10 mouse cellular contexts compared by ENCODE assay signal in the genomic region with DNA sequence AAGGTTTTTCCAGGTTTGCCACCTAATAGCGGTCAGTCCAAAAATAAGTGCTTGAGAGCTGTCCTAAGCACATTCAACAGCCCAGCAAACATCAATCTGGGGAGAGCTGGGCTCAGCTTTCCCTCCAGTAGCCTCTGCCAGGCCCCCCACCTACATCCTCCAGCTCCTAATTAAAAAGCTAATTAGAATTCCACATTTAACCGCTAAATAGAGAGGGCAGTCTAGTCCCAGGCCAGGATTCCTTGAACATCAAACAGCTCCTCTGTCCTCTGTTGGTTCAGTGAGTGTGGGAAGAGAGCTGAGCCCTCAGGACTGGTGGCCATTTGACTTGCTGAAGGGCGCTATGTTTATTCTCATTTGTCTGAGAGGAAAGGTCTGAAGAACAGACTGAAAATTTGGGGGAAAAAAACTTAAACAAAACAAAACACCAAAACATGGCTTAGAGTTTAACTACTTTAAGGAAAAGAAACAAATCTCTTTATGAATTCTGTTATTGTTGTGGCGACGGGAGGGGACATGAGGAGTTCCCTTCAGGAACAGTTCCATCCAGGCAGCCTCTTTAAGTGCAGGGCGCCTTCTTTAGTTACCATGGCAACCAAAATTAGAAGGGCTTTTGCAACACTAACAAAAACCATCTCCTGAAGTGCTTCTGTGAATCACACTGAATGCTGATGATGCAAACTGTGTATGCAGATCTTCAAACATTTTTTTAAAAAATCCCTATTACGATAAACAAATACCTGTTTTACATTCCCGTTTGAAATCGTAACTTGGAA. TPM values are rescaled to one million over a fixed set of nuclear protein-coding genes. Genes with fewer than 3 reads are reported as not detected.
DNase-seq lines count a peak whose midpoint lies in the region; ATAC-seq lines count a peak whose summit lies in the region.
"Had no signal": no experiment of that assay in that cellular context is flagged by ENCODE, and none has a peak within 500 bp of the region (broad histone marks: within the 10 kb centered on the region; RNA-seq: fewer than 3 reads in every experiment).

No protein-coding gene starts in this region.

- WGBS in forebrain, embryonic 11.5 days: 35% methylated on average over 9 of the region's 9 CpGs
- WGBS in kidney, embryonic 16.5 days: 62% methylated on average over 9 of the region's 9 CpGs
- 65% methylated on average over 9 of the region's 9 CpGs for WGBS in liver, embryonic 12.5 days (ENCODE audit: insufficient replicate concordance)

- no peaks in the 10 kb centered on the region for H3K36me3 ChIP-seq in forebrain, embryonic 11.5 days (ENCODE audit: control insufficient read depth, insufficient read depth, low read length)
- H3K36me3 ChIP-seq in kidney, embryonic 16.5 days (ENCODE audit: insufficient read depth, low read length): no peaks in the 10 kb centered on the region
- H3K36me3 ChIP-seq in liver, embryonic 12.5 days: no peaks in the 10 kb centered on the region
- H3K36me3 ChIP-seq: intestine, embryonic 15.5 days had no signal

- DNase-seq in cerebellum, postnatal 14 days: peak; percentile 32 to 49
- DNase-seq in cerebellum, postnatal 4 days (ENCODE audit: low spot score in 2 of 2): no peak
- peak; percentile 18 for DNase-seq in ES-CJ7 (ENCODE audit: low read depth, low spot score)
- DNase-seq in forebrain, embryonic 11.5 days (ENCODE audit: low spot score): peak; percentile 56
- peak; percentile 42 to 52 for DNase-seq in left cerebral cortex, adult 9 months (ENCODE audit: low spot score in 2 of 2)
- DNase-seq in ovary, postnatal 36 days (ENCODE audit: low spot score): no peak
- DNase-seq: thymus, adult 18-20 months had no signal

- H3K4me2 ChIP-seq in forebrain, embryonic 11.5 days (ENCODE audit: low read depth, low read length, severe bottlenecking): peak overlapping the region; percentile 85; the same call in 1 of the 2 replicates
- H3K4me2 ChIP-seq in kidney, embryonic 16.5 days (replicated peaks; ENCODE audit: low read depth, low read length): no peak overlapping the region
- no peak overlapping the region for H3K4me2 ChIP-seq in liver, embryonic 12.5 days

- H3K27me3 ChIP-seq in forebrain, embryonic 11.5 days (ENCODE audit: control insufficient read depth, insufficient read depth, low read length): no peaks in the 10 kb centered on the region
- H3K27me3 ChIP-seq in kidney, embryonic 16.5 days (ENCODE audit: insufficient read depth, low read length): no peaks in the 10 kb centered on the region
- peaks cover 33% of the 10 kb centered on the region for H3K27me3 ChIP-seq in liver, embryonic 12.5 days (replicated peaks)
- H3K27me3 ChIP-seq: intestine, embryonic 15.5 days had no signal

- ATAC-seq in forebrain, embryonic 11.5 days (replicated peaks; ENCODE audit: low FRiP score): peak; percentile 69
- no peak for ATAC-seq in kidney, embryonic 16.5 days (ENCODE audit: low FRiP score, low TSS enrichment)
- no peak for ATAC-seq in liver, embryonic 12.5 days
- ATAC-seq: intestine, embryonic 15.5 days had no signal

- no peak overlapping the region for H3K9ac ChIP-seq in forebrain, embryonic 11.5 days (ENCODE audit: low read length)
- H3K9ac ChIP-seq in kidney, embryonic 16.5 days (replicated peaks; ENCODE audit: low read length): no peak overlapping the region
- H3K9ac ChIP-seq in liver, embryonic 12.5 days: no peak overlapping the region
- H3K9ac ChIP-seq: intestine, embryonic 15.5 days had no signal

- peak overlapping the region; percentile 9; the same call in 1 of the 2 replicates for H3K27ac ChIP-seq in forebrain, embryonic 11.5 days (ENCODE audit: low read depth, low read length)
- H3K27ac ChIP-seq in kidney, embryonic 16.5 days (ENCODE audit: low read length): no peak overlapping the region
- no peak overlapping the region for H3K27ac ChIP-seq in liver, embryonic 12.5 days
- H3K27ac ChIP-seq: intestine, embryonic 15.5 days had no signal

- no peaks in the 10 kb centered on the region for H3K9me3 ChIP-seq in forebrain, embryonic 11.5 days (ENCODE audit: control insufficient read depth, low read length)
- no peaks in the 10 kb centered on the region for H3K9me3 ChIP-seq in kidney, embryonic 16.5 days (ENCODE audit: low read length)
- H3K9me3 ChIP-seq in liver, embryonic 12.5 days (replicated peaks): no peaks in the 10 kb centered on the region
- H3K9me3 ChIP-seq: intestine, embryonic 15.5 days had no signal

- H3K4me3 ChIP-seq in forebrain, embryonic 11.5 days (ENCODE audit: low read depth, low read length): no peak overlapping the region; the same call in 1 of the 2 replicates
- no peak overlapping the region for H3K4me3 ChIP-seq in kidney, embryonic 16.5 days (ENCODE audit: low read length)
- no peak overlapping the region for H3K4me3 ChIP-seq in liver, embryonic 12.5 days

- 0 out of 2 replicates have a peak, but pooled peaks cover 1% of the 10 kb centered on the region for H3K4me1 ChIP-seq in forebrain, embryonic 11.5 days (replicated peaks; ENCODE audit: control insufficient read depth, insufficient read depth, low read length)
- H3K4me1 ChIP-seq in kidney, embryonic 16.5 days (ENCODE audit: insufficient read depth, low read length): peaks cover 12% of the 10 kb centered on the region
- peaks cover 12% of the 10 kb centered on the region; the same call in 1 of the 2 replicates for H3K4me1 ChIP-seq in liver, embryonic 12.5 days

RNA-seq across cellular contexts. Expression of a gene that starts 1.6 kb away (rescaled TPM):
- 4.9 and 5.8 TPM in 2 replicates for polyA plus RNA-seq in forebrain, embryonic 11.5 days (2014; fragmentation: Nextera tagmentation; extraction: Ambion mirVana)
- 1.3 and 1.4 TPM in 2 replicates for polyA plus RNA-seq in kidney, embryonic 16.5 days (2015; fragmentation: Nextera tagmentation; extraction: Ambion mirVana)
- polyA plus RNA-seq in liver, embryonic 12.5 days (2016; fragmentation: Nextera tagmentation; extraction: Ambion mirVana): 0.07 and 0.23 TPM in 2 replicates

RNA-seq across cellular contexts. Expression of a gene that starts 36.6 kb away (rescaled TPM):
- 49.2 and 50.7 TPM in 2 replicates for polyA plus RNA-seq in forebrain, embryonic 11.5 days (2014; fragmentation: Nextera tagmentation; extraction: Ambion mirVana)
- 28.3 and 30.3 TPM in 2 replicates for polyA plus RNA-seq in kidney, embryonic 16.5 days (2015; fragmentation: Nextera tagmentation; extraction: Ambion mirVana)
- 25.5 and 28.4 TPM in 2 replicates for polyA plus RNA-seq in liver, embryonic 12.5 days (2016; fragmentation: Nextera tagmentation; extraction: Ambion mirVana)

Comparison
In these comparisons a context has a peak if more than half of its experiments do, and no peak if none do; other contexts are left out.
1. DNase-seq: peak in cerebellum, postnatal 14 days (2 of 2), ES-CJ7 (single experiment), forebrain, embryonic 11.5 days (single experiment) and left cerebral cortex, adult 9 months (2 of 2); none in cerebellum, postnatal 4 days (0 of 2) and ovary, postnatal 36 days (single experiment).